Mouse (Mus musculus): ENCODE data around the gene Ccr1.

DNA sequence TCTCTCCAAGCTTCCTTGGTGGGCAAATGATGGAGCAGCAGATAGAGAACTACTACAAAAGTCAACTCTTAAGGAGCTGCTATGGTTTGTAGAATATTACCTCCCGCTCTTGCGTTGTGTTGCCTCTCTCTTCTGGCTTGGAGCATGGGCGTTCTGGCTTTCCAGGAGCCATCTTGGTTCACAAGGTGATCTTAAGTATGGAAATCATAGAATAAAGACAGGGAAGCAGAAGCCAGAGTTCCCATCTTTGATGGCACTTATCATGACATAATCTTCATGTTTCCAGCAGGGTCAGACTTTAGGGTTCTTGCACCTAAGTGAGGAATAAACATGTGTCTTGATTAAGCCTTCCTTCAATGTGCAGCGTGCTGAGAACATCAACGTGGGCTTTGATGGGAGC, 32.7 kb downstream of the Ccr1 start:
- TF ChIP-seq CTCF (IDR thresholded peaks at IDR 0.05; ENCODE audit: insufficient read depth, low read length) (no peak), POLR2A (IDR thresholded peaks at IDR 0.05; ENCODE audit: borderline replicate concordance, extremely low read depth, low read depth, low read length) (no peak)
